In the genomic region with DNA sequence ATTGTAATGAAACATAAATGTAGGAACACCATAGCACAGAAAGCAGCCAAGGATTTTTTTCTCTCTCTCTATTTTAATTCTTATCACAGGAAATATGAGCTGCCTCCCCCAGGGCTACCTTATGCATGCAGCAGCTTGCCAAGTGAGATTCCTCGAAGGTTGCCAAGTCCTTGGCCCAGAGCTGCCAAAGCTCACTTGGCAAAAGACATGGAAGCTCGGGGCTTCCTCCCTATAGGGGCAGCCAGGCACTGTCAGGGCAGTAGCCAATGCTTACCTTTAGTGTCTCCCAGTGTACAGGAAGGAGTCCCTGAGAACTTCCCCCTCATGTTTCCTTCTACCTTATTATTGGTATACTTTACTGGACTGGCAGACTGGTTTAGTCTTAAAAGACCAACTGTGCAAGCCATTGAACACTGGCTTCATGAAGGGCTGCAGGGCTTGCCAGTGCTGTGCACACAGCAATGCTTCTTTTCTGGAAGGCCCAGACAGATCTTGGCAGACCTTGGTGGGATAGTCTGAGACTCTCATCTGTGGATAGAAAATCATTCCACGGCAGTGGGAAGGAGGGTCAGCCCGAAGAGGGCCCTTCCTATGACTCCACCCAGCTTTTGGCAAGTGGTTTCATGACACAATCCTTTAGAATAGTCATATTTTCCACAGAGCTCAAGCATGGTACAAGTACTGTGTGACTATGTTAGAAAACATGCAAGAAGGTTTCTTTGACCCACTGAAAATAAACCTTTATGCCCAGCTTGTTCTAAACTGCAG, we compare ENCODE assay signal across 9 mouse cellular contexts. TPM values are rescaled to one million over a fixed set of nuclear protein-coding genes. Genes with fewer than 3 reads are reported as not detected.
DNase-seq lines count a peak whose midpoint lies in the region; ATAC-seq lines count a peak whose summit lies in the region.
"Had no signal": no experiment of that assay in that cellular context is flagged by ENCODE, and none has a peak within 500 bp of the region (broad histone marks: within the 10 kb centered on the region; RNA-seq: fewer than 3 reads in every experiment).

No protein-coding gene starts in this region.

- no peaks in the 10 kb centered on the region for H3K9me3 ChIP-seq in heart, embryonic 11.5 days (replicated peaks; ENCODE audit: control insufficient read depth, low read length)
- no peaks in the 10 kb centered on the region for H3K9me3 ChIP-seq in heart, embryonic 15.5 days (replicated peaks)

- H3K4me1 ChIP-seq in heart, embryonic 11.5 days (ENCODE audit: control insufficient read depth, insufficient read depth, low read length) = peaks cover 11% of the 10 kb centered on the region
- H3K4me1 ChIP-seq in heart, embryonic 15.5 days (replicated peaks) = peaks cover 27% of the 10 kb centered on the region

- H3K4me3 ChIP-seq in heart, embryonic 11.5 days (ENCODE audit: low read depth, low read length) = no peak overlapping the region
- no peak overlapping the region for H3K4me3 ChIP-seq in heart, embryonic 15.5 days

- H3K36me3 ChIP-seq in heart, embryonic 11.5 days (ENCODE audit: control insufficient read depth, insufficient read depth, low read length) = no peaks in the 10 kb centered on the region
- H3K36me3 ChIP-seq in heart, embryonic 15.5 days = no peaks in the 10 kb centered on the region

- H3K4me2 ChIP-seq in heart, embryonic 11.5 days = no peak overlapping the region
- H3K4me2 ChIP-seq in heart, embryonic 15.5 days = no peak overlapping the region

- no peak overlapping the region for H3K27ac ChIP-seq in heart, embryonic 11.5 days (ENCODE audit: low read depth, low read length)
- H3K27ac ChIP-seq in heart, embryonic 15.5 days = peak overlapping the region; percentile 65
- H3K27ac ChIP-seq: kidney, postnatal 0 days had no signal

- ATAC-seq in heart, embryonic 11.5 days (replicated peaks; ENCODE audit: insufficient number of reproducible peaks, low FRiP score, low TSS enrichment) = no peak
- ATAC-seq in heart, embryonic 15.5 days (replicated peaks; ENCODE audit: insufficient number of reproducible peaks, insufficient read depth, low FRiP score, low read depth) = peak; percentile 57

- H3K27me3 ChIP-seq in heart, embryonic 11.5 days (ENCODE audit: control insufficient read depth, insufficient read depth, low read length) = no peaks in the 10 kb centered on the region
- no peaks in the 10 kb centered on the region for H3K27me3 ChIP-seq in heart, embryonic 15.5 days

- DNase-seq in heart, adult 18-20 months = peak; percentile 66 to 79
- peak; percentile 94 for DNase-seq in 3T3-L1 (ENCODE audit: low read depth, low spot score)
- DNase-seq in cerebellum, adult 11-12 months = peak; percentile 92
- no peak for DNase-seq in left cerebral cortex, postnatal 10 days (ENCODE audit: extremely low spot score in 1 of 2, low spot score in 2 of 2)
- DNase-seq in retina, postnatal 1 day = no peak
- no peak for DNase-seq in layer of hippocampus, adult 18-20 months (ENCODE audit: low spot score in 2 of 2)

- no peak overlapping the region for H3K9ac ChIP-seq in heart, embryonic 11.5 days (ENCODE audit: low read depth, low read length)
- no peak overlapping the region for H3K9ac ChIP-seq in heart, embryonic 15.5 days

- 74% methylated on average over 4 of the region's 4 CpGs for WGBS in heart, embryonic 11.5 days (ENCODE audit: insufficient replicate concordance)
- WGBS in heart, embryonic 15.5 days = 31% methylated on average over 4 of the region's 4 CpGs

- intact Hi-C loops in left cerebral cortex, postnatal 10 days (cut with DNase I) = no loop called here

RNA-seq across cellular contexts. Expression of a gene that starts 53.0 kb away (rescaled TPM):
- total RNA-seq in heart, adult 18-20 months (2021) = 1 to 10 TPM; 7.0 to 7.9 TPM
- polyA plus RNA-seq in heart, embryonic 11.5 days (2014; fragmentation: Nextera tagmentation; extraction: Ambion mirVana) = 2.4 and 2.7 TPM in 2 replicates
- 1.7 and 2.3 TPM in 2 replicates for polyA plus RNA-seq in heart, embryonic 15.5 days (2015; fragmentation: Nextera tagmentation; extraction: Ambion mirVana)
- 10 to 100 TPM; 19.5 to 23.5 TPM for total RNA-seq in left cerebral cortex, postnatal 10 days (2021)
- 10 to 100 TPM; 19.7 to 22.6 TPM for total RNA-seq in layer of hippocampus, adult 18-20 months (2021)

Comparison
In these comparisons a context has a peak if more than half of its experiments do, and no peak if none do; other contexts are left out.
1. DNase-seq: peak in heart, adult 18-20 months (2 of 2), 3T3-L1 (single experiment) and cerebellum, adult 11-12 months (single experiment); none in left cerebral cortex, postnatal 10 days (0 of 2), retina, postnatal 1 day (single experiment) and layer of hippocampus, adult 18-20 months (0 of 2).